In genomic region chr3:84177834-84178233, GRCm38 (mm10) we compare ENCODE assay signal across 28 mouse cellular contexts. TPM values are rescaled to one million over a fixed set of nuclear protein-coding genes. Genes with fewer than 3 reads are reported as not detected.
A peak's percentile ranks its signal among the peaks of the same experiment; 100 is the strongest.
DNase-seq lines count a peak whose midpoint lies in the region; ATAC-seq and TF ChIP-seq lines count a peak whose summit lies in the region.
"Had no signal": no experiment of that assay in that cellular context is flagged by ENCODE, and none has a peak within 500 bp of the region (broad histone marks: within the 10 kb centered on the region; RNA-seq: fewer than 3 reads in every experiment).

No protein-coding gene starts in this region.

- H3K9me3 ChIP-seq in intestine, embryonic 15.5 days, result no peaks in the 10 kb centered on the region
- H3K9me3 ChIP-seq in intestine, postnatal 0 days (ENCODE audit: control insufficient read depth), result no peaks in the 10 kb centered on the region
- H3K9me3 ChIP-seq in stomach, embryonic 16.5 days (replicated peaks; ENCODE audit: control insufficient read depth, low read length), result no peaks in the 10 kb centered on the region
- H3K9me3 ChIP-seq: embryonic facial prominence, embryonic 13.5 days; embryonic facial prominence, embryonic 15.5 days; forebrain, embryonic 10.5 days; forebrain, embryonic 12.5 days; G1E had no signal

- TF ChIP-seq CTCF in intestine, postnatal 0 days (IDR thresholded peaks at IDR 0.05; ENCODE audit: low read depth), result no peak

- H3K9ac ChIP-seq in intestine, embryonic 15.5 days, result no peak overlapping the region
- no peak overlapping the region for H3K9ac ChIP-seq in intestine, postnatal 0 days (ENCODE audit: low read depth, low read length)
- no peak overlapping the region for H3K9ac ChIP-seq in stomach, embryonic 16.5 days (ENCODE audit: low read length)
- H3K9ac ChIP-seq: embryonic facial prominence, embryonic 13.5 days; embryonic facial prominence, embryonic 15.5 days; forebrain, embryonic 12.5 days had no signal

- no peaks in the 10 kb centered on the region for H3K36me3 ChIP-seq in intestine, embryonic 15.5 days
- peaks cover 8% of the 10 kb centered on the region; the same call in 1 of the 2 replicates for H3K36me3 ChIP-seq in intestine, postnatal 0 days (ENCODE audit: control insufficient read depth, insufficient read depth)
- no peaks in the 10 kb centered on the region for H3K36me3 ChIP-seq in stomach, embryonic 16.5 days (ENCODE audit: control insufficient read depth, insufficient read depth, low read length)
- H3K36me3 ChIP-seq: G1E had no signal

- no peaks in the 10 kb centered on the region for H3K4me1 ChIP-seq in intestine, embryonic 15.5 days (replicated peaks)
- no peaks in the 10 kb centered on the region for H3K4me1 ChIP-seq in intestine, postnatal 0 days (replicated peaks; ENCODE audit: control insufficient read depth, insufficient read depth, low read length)
- H3K4me1 ChIP-seq in stomach, embryonic 16.5 days (ENCODE audit: control insufficient read depth, insufficient read depth, low read length), result no peaks in the 10 kb centered on the region
- H3K4me1 ChIP-seq: embryonic facial prominence, embryonic 13.5 days; embryonic facial prominence, embryonic 15.5 days had no signal

- H3K27ac ChIP-seq in intestine, embryonic 15.5 days, result no peak overlapping the region
- H3K27ac ChIP-seq in intestine, postnatal 0 days (ENCODE audit: low read depth, low read length), result no peak overlapping the region
- no peak overlapping the region for H3K27ac ChIP-seq in stomach, embryonic 16.5 days (ENCODE audit: low read length)
- H3K27ac ChIP-seq: embryonic facial prominence, embryonic 13.5 days; embryonic facial prominence, embryonic 15.5 days; forebrain, embryonic 10.5 days; forebrain, embryonic 12.5 days had no signal

- ATAC-seq in intestine, embryonic 15.5 days, result peak; percentile 59; the same call in 1 of the 2 replicates
- ATAC-seq in intestine, postnatal 0 days, result no peak; the same call in 1 of the 2 replicates
- peak; percentile 58; the same call in 1 of the 2 replicates for ATAC-seq in stomach, embryonic 16.5 days (ENCODE audit: insufficient read depth, low FRiP score)
- ATAC-seq in frontal cortex, adult (ENCODE audit: low TSS enrichment), result no peak
- ATAC-seq: activated CD4-positive, CD25-positive, alpha-beta regulatory T cell, adult 4 months; CD4-positive, CD25-positive, alpha-beta regulatory T cell, adult 4 months; forebrain, embryonic 14.5 days; forebrain, embryonic 16.5 days; Patski had no signal

- no peak overlapping the region for H3K4me2 ChIP-seq in intestine, embryonic 15.5 days (replicated peaks)
- H3K4me2 ChIP-seq in intestine, postnatal 0 days (replicated peaks; ENCODE audit: low read depth), result no peak overlapping the region
- no peak overlapping the region for H3K4me2 ChIP-seq in stomach, embryonic 16.5 days (ENCODE audit: low read depth, low read length)
- H3K4me2 ChIP-seq: embryonic facial prominence, embryonic 13.5 days; embryonic facial prominence, embryonic 15.5 days; forebrain, embryonic 12.5 days had no signal

- no peak overlapping the region for H3K4me3 ChIP-seq in intestine, embryonic 15.5 days (replicated peaks)
- H3K4me3 ChIP-seq in intestine, postnatal 0 days (ENCODE audit: low read depth, low read length), result no peak overlapping the region
- no peak overlapping the region for H3K4me3 ChIP-seq in stomach, embryonic 16.5 days (replicated peaks; ENCODE audit: low read length)
- H3K4me3 ChIP-seq: embryonic facial prominence, embryonic 13.5 days; embryonic facial prominence, embryonic 15.5 days; erythroblast, embryonic 14.5 days; forebrain, embryonic 10.5 days; forebrain, embryonic 12.5 days had no signal

- DNase-seq in lung, postnatal 4 days, result no peak
- DNase-seq: adrenal gland, postnatal 10 days; adrenal gland, postnatal 25 days; B cell, adult 2 months; cerebellum, adult 11 months; cerebellum, adult 18-20 months; cerebellum, adult 8-10 months; cerebellum, adult 9-11 months; cerebellum, postnatal 14 days; cerebellum, postnatal 36 days; embryo, embryonic 11 days had no signal

- no peaks in the 10 kb centered on the region for H3K27me3 ChIP-seq in intestine, embryonic 15.5 days (replicated peaks)
- H3K27me3 ChIP-seq in intestine, postnatal 0 days (replicated peaks; ENCODE audit: control insufficient read depth, insufficient read depth, low read length), result no peaks in the 10 kb centered on the region
- H3K27me3 ChIP-seq in stomach, embryonic 16.5 days (ENCODE audit: control insufficient read depth, insufficient read depth, low read length), result no peaks in the 10 kb centered on the region
- H3K27me3 ChIP-seq: CH12.LX; embryonic facial prominence, embryonic 13.5 days; embryonic facial prominence, embryonic 15.5 days; forebrain, embryonic 12.5 days; Patski had no signal

- 64% methylated on average over 2 of the region's 2 CpGs for WGBS in intestine, embryonic 15.5 days
- WGBS in intestine, postnatal 0 days, result 42% methylated on average over 2 of the region's 2 CpGs
- WGBS in stomach, embryonic 16.5 days, result 54% methylated on average over 2 of the region's 2 CpGs

RNA-seq across cellular contexts. Expression of gene Gm6525, which starts 3.9 kb away (rescaled TPM):
- polyA plus RNA-seq in intestine, embryonic 15.5 days (2015; fragmentation: Nextera tagmentation; extraction: Ambion mirVana), result 1.2 TPM in 2 replicates
- 0.56 and 0.93 TPM in 2 replicates for polyA plus RNA-seq in intestine, postnatal 0 days (2015; fragmentation: Nextera tagmentation; extraction: Ambion mirVana)
- polyA plus RNA-seq in stomach, embryonic 16.5 days (2015; fragmentation: Nextera tagmentation; extraction: Ambion mirVana), result 0.60 and 0.70 TPM in 2 replicates
- polyA plus RNA-seq: activated CD4-positive, CD25-positive, alpha-beta regulatory T cell, adult 4 months; brain, embryonic 14.5 days; erythroblast, embryonic 14.5 days; G1E had no signal

RNA-seq across cellular contexts. Expression of gene Mnd1, which starts 22.2 kb away (rescaled TPM):
- 10.6 and 12.0 TPM in 2 replicates for polyA plus RNA-seq in intestine, embryonic 15.5 days (2015; fragmentation: Nextera tagmentation; extraction: Ambion mirVana)
- 6.5 and 6.7 TPM in 2 replicates for polyA plus RNA-seq in intestine, postnatal 0 days (2015; fragmentation: Nextera tagmentation; extraction: Ambion mirVana)
- 9.7 and 12.6 TPM in 2 replicates for polyA plus RNA-seq in stomach, embryonic 16.5 days (2015; fragmentation: Nextera tagmentation; extraction: Ambion mirVana)

Comparison
In these comparisons a context has a peak if more than half of its experiments do, and no peak if none do; other contexts are left out.
1. ATAC-seq: peak in intestine, embryonic 15.5 days (single experiment) and stomach, embryonic 16.5 days (single experiment); none in intestine, postnatal 0 days (single experiment) and frontal cortex, adult (single experiment).